Mouse (Mus musculus) bone marrow macrophage, adult 2 months (primary cell): ENCODE data around the gene B230217C12Rik.

Source experiments
- CTCF ChIP-seq: IDR thresholded peaks from 2 replicates; pipeline ENCODE4 v1.5.1; 2012; ENCODE audit warnings: low read depth, mild to moderate bottlenecking, low read length, moderate library complexity
- POLR2A ChIP-seq: IDR thresholded peaks from 2 replicates; pipeline ENCODE4 v1.6.1; 2012; ENCODE audit warnings: mild to moderate bottlenecking, low read depth, low read length, borderline replicate concordance

- TF ChIP-seq POLR2A, result no peak
- TF ChIP-seq CTCF, result no peak
Observed at GRCm38 (mm10) chr11:97800691-97801408, 39.7 kb upstream of the B230217C12Rik start.
